Mouse (Mus musculus) mouse embryonic stem cell (cell line): ENCODE results near the gene Snrpb2.

Source experiments
- in situ Hi-C, 2 experiments: fragments of 300-500 bp; cut with MboI; formaldehyde crosslinking; loops; 1 replicate in 1 of 2; 3 replicates in 1 of 2; pipeline ENCODE4 v1.14.3; 2019 to 2020; ENCODE audit warnings: low sequenced_read_pairs in 2 of 2, low pct_unique_long_range_greater_than_20kb in 1 of 2, mixed read lengths in 1 of 2; ENCODE audit not compliant: unreplicated experiment in 1 of 2

Snrpb2 gene

DNA sequence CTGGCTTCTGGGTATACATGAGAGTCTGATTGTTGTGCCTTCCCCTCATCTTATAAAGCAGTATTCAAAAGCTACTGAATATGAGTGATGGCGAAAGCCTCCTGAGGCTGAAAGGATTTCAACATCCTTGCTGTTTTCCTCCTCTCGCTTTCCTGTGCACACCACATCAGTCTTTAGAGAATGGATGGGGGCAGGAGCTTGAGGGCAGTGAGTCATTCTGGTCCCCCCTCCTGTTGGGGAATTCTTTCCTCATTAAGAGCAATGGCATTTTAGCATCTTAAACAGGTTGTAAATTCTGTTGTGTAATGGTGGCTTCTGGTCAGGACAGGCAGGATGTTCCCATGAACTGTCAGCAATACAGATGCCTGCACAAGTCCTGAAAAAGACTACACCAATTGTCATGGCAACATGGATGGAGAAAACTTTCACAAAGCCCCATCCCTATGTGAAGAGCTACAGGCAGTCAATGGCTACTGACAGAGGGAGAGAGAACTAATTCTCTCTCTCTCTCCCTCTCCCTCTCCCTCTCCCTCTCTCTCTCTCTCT, 22.1 kb downstream of the Snrpb2 start:
- in situ Hi-C loops, result loop anchor here in 1 of 2 experiments (25.0 kb wide), 1 partner anchor 223 kb away; no protein-coding TSS in a partner anchor

DNA sequence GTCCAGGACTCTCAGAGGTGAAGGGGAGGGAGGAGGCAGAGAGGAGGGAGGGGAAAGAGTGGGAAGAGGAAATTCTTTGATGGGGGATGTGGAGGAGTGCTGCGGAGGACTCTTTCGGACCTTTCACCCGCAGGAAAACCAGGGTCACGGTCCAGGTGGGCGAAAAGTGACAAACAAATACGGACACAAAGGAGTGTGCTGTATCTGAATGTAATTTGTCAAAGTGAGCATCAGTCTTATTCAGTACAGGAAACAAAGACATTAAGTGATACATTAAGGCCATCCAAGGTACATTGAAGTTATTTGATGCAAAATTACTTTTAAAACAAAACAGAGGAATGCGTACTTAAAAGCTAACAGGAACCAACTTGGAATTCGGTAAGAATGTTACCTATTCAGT, 27.0 kb downstream of the Snrpb2 start:
- in situ Hi-C loops, result loop anchor here in 1 of 2 experiments (25.0 kb wide), 1 partner anchor 228 kb away; no protein-coding TSS in a partner anchor

DNA sequence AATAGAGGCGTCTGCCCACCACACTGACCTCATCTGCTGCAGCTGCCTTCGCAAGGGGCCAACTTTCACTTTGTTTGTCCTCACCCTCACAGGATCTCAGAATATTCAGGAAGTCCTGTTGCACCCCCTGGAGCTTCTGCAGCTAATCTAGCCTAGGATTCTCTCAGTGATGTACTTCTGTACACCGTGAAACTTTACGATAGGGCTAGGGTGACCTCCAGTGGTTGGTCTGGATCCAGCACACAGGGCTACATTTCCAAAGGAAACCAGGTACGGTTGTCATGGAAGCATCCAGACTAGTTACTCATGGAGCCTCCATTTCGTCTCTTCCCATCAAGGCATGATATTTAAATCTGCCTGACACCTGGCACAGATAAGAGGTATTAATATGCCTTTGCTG, 30.9 kb downstream of the Snrpb2 start:
- in situ Hi-C loops, result loop anchor here in 1 of 2 experiments (25.0 kb wide), 1 partner anchor 231 kb away; no protein-coding TSS in a partner anchor

DNA sequence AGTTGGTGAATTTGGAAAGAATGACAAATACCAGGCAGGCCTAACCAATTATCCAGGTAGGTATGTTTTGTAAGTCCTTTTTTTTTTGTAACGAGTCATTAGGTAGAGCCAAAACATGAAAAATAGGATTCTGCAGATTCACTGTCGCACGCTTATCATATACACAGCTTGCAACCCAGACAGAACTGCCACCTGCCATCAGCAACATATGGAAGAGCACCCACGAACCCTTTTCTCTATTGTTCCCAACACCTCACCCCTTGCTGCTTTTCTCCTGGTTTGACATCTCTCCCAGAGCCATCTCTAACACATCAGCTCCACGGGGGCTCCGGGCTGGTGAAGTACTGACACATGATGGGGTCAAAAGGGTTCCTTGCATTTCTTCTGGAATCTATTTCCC, 31.9 kb downstream of the Snrpb2 start:
- in situ Hi-C loops, result loop anchor here in 1 of 2 experiments (25.0 kb wide), 1 partner anchor 232 kb away; no protein-coding TSS in a partner anchor

- in situ Hi-C loops, result loop anchor here in 1 of 2 experiments (25.0 kb wide), 1 partner anchor 235 kb away; no protein-coding TSS in a partner anchor
These were observed 34.3 kb downstream of the Snrpb2 start for GRCm38 (mm10) chr2:143097170-143097569.

GRCm38 (mm10) chr2:143113859-143114258, 51.0 kb downstream of the Snrpb2 start:
- in situ Hi-C loops, result loop anchor here (25.0 kb wide), 3 partner anchors 423 to 673 kb away; partner anchors contain the start of gene Pcsk2 (in 1 of the 2)

DNA sequence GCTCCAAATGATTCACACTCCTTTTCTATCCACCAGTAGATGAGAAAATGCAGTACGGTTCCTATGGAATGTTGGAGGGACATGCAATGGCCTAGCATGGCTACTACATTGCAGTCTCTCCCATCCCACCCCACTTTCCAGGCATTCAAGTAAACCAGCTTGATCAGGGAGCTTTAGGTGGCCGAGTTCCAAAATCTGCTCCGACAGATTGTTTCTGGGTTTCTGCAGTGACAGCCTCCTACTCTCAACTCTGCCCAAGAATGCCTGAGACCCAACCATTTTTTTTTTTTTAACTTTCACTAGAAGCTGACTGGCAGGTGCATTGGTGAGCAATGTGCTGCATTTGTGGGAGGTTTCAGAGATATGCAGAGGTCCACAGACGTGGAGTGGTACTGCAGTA, 51.9 kb downstream of the Snrpb2 start:
- in situ Hi-C loops, result loop anchor here (25.0 kb wide), 3 partner anchors 423 to 673 kb away; partner anchors contain the start of gene Pcsk2 (in 1 of the 2)

GRCm38 (mm10) chr2:143117453-143117852, 54.6 kb downstream of the Snrpb2 start:
- in situ Hi-C loops, result loop anchor here (25.0 kb wide), 3 partner anchors 420 to 670 kb away; partner anchors contain the start of gene Pcsk2 (in 1 of the 2)

- in situ Hi-C loops, result loop anchor here (25.0 kb wide), 3 partner anchors 419 to 669 kb away; partner anchors contain the start of gene Pcsk2 (in 1 of the 2)
These were observed 55.4 kb downstream of the Snrpb2 start for GRCm38 (mm10) chr2:143118221-143118620.
